Mouse (Mus musculus): Measurements from ENCODE around the gene Cped1.
"Not testable (repeated sequence)": the region's sequence is repeated elsewhere in the genome, so short reads cannot be mapped to it uniquely, and the experiment has no call there.

Cped1 gene

GRCm38 (mm10) chr6:22258784-22259183 is 273.1 kb downstream of the Cped1 start:
- DNase-seq, result no peak

GRCm38 (mm10) chr6:22262519-22262918 is 276.8 kb downstream of the Cped1 start:
- DNase-seq, result no peak

DNA sequence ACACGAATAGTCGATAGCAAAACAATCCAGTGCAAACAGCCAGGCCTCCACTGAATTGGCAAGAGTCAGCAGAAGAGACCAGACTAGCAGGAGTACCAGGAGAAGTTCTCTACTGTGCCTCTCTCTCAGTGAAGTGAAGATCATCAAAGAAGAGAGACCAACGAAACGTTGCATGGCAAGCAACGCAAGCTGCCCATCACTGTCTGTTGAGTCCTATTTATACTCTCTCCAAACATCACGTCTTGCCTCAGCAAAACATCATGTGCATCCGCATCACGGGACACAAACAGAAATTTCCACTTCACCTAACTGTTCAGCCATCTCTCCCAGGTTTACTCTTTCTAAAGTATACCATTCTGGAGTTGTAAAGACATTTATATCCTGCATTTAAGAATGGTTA is 278.4 kb downstream of the Cped1 start:
- not testable (repeated sequence) for DNase-seq

GRCm38 (mm10) chr6:22266018-22266417 is 280.3 kb downstream of the Cped1 start:
- DNase-seq, result no peak

DNA sequence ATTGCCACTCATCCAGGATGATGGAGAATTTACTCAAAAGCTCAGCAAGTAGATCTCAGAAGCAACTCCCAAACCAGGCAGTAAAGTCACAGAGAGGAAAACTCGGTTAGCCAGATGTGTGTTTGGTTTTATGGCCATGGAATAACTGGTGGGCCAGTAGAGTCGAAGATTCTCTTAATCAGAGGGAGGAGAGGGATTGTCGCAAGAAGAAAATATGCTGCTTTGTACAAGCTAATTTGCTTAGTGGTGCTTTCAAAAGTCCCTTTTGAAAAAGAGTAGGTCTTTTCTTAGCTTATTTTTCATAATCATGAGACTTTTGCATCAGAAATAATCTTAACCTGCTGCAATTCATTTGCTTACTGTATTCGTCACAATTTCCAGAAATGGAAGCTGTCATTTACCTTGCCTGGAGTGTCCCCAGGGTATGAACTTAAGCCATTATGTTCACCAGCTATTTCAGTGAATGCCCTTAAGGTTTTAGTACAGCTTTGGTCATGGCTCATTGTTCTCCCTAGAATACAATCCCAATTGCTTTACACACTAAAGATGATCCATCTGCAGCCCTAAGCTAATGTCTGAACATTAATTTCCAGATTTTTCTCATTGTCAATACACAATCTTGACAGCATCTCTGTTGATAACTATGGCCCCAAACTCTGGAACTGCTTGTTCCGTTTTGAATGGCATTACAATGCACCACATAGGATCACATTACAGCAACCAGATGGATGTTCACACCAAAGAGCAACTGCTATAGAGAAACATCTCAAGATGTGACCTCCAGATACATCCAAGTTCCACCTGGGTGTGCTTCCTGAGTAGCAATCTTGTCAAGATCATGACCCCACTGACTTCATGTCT is 282.3 kb downstream of the Cped1 start:
- DNase-seq, result no peak

GRCm38 (mm10) chr6:22268677-22269076 is 283.0 kb downstream of the Cped1 start:
- DNase-seq, result no peak

DNA sequence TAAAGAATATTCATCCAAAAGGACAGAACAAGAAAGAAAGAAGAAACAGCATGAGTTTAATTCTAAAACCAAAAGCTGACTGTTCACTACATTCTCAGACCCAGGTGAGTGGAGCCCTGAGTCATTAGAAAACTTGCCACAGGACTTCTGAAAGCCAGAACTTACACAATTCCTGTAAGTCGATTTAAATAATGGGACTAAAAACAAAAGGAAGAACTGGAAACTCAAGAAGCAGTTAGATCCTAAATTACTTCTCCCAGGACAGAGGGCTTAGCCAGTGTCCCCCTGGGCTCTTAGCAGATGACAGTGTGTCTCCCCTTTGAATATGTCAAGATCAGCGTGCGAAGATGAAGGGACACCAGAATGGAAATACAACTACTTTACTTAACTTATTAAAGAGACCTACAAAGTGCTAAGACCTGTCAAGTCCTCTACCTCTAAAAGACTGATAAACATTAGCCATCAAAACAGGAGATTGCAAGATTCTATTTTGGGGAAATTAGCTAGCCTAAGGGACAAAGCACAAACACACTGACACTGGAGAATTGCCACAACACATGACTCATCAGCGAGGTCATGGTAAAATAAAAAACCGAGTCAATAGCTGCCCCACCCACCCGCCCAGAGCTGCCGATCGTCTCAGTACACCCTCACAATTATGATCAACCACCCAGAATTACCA is 284.3 kb downstream of the Cped1 start:
- DNase-seq, result no peak

DNA sequence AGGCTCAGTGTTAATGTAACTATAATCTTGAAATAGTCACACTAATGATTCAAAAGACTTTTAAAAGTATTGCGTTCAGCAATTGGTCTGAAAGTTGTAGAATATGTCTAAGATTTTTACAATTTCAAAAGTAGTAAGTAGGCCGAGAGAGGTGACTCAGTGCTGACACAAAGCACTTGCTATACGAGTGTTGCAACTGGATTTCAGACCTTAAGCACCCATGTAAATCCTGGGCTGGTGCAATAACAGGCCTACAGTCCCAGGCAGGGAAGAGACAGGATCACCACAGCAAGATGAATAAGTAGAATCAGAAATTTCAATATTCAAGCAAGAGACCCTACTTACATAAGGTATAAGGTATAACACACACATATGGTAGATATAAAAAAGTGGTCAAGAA is 292.2 kb downstream of the Cped1 start:
- no peak for DNase-seq

GRCm38 (mm10) chr6:22280217-22280861 is 294.6 kb downstream of the Cped1 start:
- peak; percentile 35 for DNase-seq

DNA sequence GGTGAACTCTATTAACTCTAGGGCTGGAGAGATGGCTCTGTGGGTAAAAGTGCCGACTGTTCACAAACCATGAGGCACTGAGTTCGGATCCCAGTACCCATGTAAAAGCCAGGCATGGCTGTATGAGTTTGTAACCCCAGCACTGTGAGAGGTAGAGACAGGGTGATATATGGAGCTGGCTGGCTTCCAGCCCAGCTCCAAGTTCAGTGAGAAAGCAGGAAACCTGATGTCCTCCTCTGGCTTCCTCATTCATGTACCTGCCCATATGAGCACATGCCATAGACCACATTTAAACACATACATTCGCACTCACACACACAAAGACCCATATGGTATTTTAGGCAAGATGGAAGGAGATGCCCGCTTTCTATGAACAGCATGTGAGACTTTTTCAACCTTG is 296.7 kb downstream of the Cped1 start:
- no peak for DNase-seq

DNA sequence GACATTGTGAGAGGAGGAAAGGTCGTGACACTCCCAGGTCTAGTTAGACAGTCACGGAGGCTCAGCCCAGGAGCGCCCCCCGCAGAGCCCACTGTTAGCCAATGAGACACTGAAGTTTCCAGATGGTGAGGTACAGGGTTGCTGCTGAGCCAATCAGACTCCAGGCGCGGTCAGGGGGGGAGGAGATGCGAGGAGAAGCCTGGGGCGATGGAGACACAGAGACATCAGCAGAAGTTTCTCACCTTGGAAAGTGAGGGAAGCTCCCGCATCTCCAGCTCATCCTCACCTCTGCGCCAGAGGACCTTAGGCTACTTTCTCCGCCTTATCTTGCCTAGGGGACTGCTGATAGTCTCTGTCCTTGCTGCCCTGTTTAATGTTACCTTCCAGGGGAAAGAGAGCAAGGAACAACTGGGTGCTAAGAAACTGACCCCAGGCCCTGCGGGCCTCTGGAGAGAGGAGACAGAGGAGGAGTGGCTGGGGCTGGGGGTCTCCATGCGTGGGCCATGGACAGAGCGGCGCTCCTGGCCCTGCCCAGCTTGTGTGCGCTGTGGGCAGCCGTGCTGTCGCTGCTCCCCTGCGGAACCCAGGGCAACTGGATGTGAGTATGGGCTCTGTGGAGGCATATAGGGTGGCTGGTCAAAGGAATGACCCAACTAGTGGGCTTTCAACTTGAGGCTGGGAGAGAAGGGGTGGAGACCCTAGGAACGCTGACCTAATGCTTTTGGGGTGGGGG is 302.5 kb downstream of the Cped1 start, which contains the start of gene Wnt16:
Wnt16 (plus strand) TSS at position 224 of the 733 bp plus-strand sequence.
- peak; percentile 24 for DNase-seq

- DNase-seq, result peak; percentile 53
These were observed 303.2 kb downstream of the Cped1 start for GRCm38 (mm10) chr6:22288737-22289460.

- DNase-seq, result no peak
These were observed 303.8 kb downstream of the Cped1 start for GRCm38 (mm10) chr6:22289461-22290021.

DNA sequence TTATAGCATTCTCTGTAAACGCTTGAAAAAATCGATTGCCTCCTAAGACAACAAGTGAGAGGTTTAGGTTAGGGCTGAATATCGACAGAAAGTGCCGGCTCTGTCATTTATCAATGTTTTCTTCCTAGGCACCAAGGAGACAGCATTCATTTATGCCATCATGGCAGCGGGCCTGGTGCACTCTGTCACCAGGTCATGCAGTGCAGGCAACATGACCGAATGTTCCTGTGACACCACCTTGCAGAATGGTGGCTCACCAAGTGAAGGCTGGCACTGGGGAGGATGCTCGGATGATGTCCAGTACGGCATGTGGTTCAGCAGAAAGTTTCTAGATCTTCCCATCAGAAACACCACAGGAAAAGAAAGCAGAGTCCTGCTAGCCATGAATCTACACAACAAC is 305.1 kb downstream of the Cped1 start:
- no peak for DNase-seq

DNA sequence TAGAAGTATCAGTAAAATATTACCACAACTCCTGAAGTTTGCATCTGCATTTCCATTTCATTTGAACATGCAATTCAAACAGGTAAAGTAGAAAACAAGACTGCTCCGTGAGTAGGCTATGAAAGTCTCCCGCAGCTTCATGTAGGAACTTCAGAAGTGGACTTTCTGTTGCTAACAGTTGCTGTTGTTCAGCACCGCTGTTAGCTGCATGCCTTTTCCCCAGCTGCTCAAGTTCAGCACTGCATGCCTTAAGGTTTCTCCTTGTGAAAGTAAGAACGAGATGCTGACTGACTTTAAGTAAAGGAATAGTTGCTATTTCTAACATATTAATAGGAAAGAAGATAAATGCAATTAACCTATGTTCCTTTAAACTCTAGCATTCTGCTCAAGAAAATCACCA is 306.3 kb downstream of the Cped1 start:
- no peak for DNase-seq

DNA sequence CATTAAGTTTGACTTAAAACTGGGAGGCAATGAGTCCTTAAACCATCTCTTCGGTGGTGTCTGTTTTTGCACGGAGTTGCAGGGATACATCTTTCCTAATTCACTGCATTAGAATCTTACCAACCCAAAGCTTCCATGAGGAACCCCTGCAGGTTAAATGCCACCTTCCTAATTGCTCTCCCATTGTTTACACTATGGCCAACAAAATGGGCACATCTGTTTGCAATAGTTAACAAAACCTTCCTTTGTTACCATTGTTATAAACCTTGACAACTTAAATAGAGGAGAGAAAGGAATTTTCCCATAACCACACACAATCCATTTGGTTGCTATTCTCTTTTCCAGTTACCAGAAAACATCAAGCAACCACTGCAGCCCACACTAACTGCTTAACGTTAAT is 308.2 kb downstream of the Cped1 start:
- DNase-seq, result no peak

DNA sequence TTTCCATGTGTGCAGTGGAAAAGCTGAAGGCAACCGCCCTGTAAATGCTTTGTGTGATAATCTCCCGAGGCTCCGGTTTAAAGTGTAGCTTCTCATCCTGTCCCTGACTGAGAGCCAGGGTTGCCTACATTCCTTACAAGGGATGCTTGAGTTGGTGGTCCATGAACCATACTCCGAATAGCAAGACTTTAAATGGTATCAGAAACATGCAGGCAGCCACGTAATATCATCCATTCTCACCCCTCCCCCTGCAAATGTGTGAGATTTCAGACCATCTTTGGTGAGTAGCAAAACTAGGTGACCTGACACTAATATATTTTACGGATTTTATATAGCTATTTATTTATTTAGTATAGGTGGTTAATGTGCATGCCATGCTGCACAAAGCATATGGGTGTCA is 311.3 kb downstream of the Cped1 start:
- no peak for DNase-seq

DNA sequence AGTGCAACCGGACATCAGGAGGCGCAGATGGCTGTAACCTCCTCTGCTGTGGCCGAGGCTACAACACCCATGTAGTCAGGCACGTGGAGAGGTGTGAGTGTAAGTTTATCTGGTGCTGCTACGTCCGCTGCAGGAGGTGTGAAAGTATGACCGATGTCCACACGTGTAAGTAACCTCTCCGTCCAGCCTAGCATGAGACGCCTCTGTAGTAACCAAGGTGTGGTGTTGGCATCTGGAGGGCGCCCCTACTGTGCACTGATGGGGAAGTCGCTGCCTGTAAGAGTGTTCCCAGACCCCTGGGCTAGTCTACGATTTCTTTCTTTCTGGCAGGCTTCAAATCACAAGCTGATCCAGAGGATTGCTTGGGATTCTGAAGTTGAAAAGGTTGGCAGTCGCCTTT is 312.3 kb downstream of the Cped1 start:
- no peak for DNase-seq
